Mouse (Mus musculus) adrenal gland, adult 18-20 months (tissue): ENCODE measurements at regions not wholly inside any gene's neighbourhood (a gene's known extent, or its start where the extent isn't known, plus 50 kb on each side); places are given as distances from the start of the nearest gene placed in this dataset.
A peak's percentile ranks its signal among the peaks of the same experiment; 100 is the strongest.
"Not testable (repeated sequence)": the region's sequence is repeated elsewhere in the genome, so short reads cannot be mapped to it uniquely, and the experiment has no call there.

ENCODE experiments used
- DNase-seq, 2 experiments: peaks; one replicate each; pipeline ENCODE4 v3.0.0; 2021 to 2022; ENCODE audit warnings: low spot score in 2 of 2

- peak in 1 of 2 experiments; percentile 12 for DNase-seq
Measured at GRCm38 (mm10) chr12:21680026-21680425, 262.6 kb upstream of the Ywhaq start.

- DNase-seq: not testable (repeated sequence)
Measured at GRCm38 (mm10) chr12:21649381-21649780, 231.9 kb upstream of the Ywhaq start.

GRCm38 (mm10) chr12:21613781-21614180 is 196.3 kb upstream of the Ywhaq start:
- peak; percentile 59 to 60 for DNase-seq

DNA sequence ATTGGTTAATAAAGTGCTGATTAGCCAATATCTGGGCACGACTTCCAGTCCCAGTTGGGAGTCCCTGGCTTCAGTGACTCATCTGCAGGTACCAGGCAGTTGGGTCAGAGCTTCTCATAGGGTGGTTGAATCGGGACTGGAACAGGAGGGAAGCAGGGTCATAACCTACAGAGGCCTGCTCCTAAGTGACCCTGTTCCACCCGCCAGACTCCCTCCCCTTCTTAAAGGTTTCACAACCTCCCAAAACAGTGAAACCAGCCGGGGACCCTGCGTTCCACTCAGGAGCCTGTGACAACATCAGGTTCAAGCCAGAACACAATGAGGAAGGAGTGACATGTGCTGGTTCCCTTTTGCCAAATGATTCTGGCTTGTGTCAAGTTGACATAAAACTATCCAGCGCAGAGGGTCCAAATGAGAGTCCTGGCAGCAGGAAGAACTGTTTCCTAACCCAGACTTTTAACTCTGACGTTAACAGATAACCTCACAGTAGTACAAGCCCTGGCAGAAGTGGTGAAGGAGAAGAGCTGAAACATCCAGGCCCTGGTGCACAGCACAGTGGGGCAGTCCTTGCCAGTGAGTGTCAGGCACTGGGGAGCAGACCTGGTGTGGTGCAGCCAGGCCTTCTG is 151.1 kb upstream of the Ywhaq start:
- DNase-seq: no peak

- not testable (repeated sequence) for DNase-seq
Measured at GRCm38 (mm10) chr12:21543962-21544361, 126.5 kb upstream of the Ywhaq start.

- peak; percentile 74 to 77 for DNase-seq
Measured at GRCm38 (mm10) chr12:21543153-21543894, 125.9 kb upstream of the Ywhaq start.

- no peak for DNase-seq
Measured at GRCm38 (mm10) chr12:21531766-21532165, 114.3 kb upstream of the Ywhaq start.

DNA sequence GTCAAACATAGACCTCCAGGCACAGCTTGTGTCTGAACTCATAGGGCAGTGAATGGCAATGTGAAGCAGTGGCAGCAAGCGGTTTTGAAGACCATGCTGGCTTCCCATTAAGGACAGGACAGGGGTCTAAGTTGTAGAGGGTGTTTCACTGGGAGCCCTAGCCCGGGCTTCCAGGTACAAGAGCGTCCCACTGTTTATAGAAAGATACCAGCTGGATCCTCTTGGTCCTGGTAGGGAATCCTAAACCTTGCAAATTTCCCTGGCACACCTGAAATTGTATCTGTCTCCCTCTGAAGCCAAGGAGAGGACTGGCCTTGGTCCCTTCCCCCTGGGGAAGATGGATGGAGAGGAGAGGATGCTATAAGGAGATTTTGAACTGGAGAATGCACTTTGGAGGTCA is 111.9 kb upstream of the Ywhaq start:
- not testable (repeated sequence) for DNase-seq

- DNase-seq: not testable (repeated sequence)
Measured at GRCm38 (mm10) chr12:21527336-21527735, 109.9 kb upstream of the Ywhaq start.

DNA sequence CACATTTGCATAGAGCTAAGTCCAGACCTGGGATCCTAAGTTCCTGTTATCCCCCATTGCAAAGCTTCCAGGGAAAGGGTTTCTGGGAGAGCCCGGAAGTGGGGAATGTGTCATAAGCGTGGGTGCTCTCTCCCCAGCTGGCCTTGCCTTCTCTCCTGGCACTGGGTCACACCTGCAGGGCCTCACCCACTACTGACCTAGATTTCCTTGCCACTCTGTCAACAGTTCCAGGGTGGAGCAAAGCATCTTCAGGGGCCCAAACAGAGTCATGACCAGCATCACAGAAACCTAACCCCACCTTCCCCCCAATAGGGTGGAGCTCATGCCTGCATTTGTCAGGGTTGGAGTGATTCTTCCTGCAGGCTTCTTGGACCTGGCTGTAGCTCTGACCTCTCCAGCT is 109.5 kb upstream of the Ywhaq start:
- not testable (repeated sequence) for DNase-seq

- not testable (repeated sequence) for DNase-seq
Measured at GRCm38 (mm10) chr12:21525567-21525966, 108.1 kb upstream of the Ywhaq start.

GRCm38 (mm10) chr12:21522621-21523020 is 105.2 kb upstream of the Ywhaq start:
- no peak for DNase-seq

DNA sequence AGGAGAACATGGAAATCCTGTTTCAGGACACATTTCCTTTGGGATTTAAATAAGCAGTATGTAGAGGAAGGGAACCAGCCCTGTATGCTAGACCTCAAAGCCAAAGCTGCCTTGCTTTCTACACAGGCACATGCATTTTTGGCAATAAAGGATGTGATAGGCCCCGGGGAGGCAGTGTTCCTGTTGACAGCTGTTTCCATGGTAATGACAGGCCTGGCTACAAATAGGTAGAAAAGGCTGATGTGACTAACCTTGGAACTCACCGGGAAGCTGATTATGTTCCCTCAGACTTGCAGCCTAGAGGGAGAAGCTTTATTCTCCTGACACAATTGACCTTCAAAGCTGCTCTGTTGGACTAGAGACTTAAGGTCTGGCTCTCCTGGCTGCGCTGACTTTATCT is 101.6 kb upstream of the Ywhaq start:
- DNase-seq: peak in 1 of 2 experiments; percentile 11

DNA sequence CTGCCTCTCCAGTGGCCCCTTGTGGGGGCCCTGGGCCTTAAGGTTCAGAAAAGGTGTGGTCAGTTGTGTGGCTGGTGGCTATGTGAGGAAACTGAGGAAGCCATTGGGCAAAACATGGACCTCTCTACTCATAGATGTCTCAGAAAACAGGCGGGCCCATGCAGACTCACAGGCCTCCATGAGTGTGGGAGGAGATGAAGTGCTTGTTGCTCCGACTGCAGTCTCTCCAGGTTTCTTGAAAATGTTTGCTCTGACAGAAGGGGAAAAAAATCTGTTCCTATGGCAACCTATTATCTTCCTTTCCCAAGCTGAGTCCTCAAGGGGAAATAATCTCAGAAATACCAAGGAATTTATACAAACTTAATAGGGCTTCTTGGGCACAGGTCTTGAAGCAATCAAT is 95.3 kb upstream of the Ywhaq start:
- no peak for DNase-seq

GRCm38 (mm10) chr12:21511043-21511665 is 93.7 kb upstream of the Ywhaq start:
- DNase-seq: no peak

DNA sequence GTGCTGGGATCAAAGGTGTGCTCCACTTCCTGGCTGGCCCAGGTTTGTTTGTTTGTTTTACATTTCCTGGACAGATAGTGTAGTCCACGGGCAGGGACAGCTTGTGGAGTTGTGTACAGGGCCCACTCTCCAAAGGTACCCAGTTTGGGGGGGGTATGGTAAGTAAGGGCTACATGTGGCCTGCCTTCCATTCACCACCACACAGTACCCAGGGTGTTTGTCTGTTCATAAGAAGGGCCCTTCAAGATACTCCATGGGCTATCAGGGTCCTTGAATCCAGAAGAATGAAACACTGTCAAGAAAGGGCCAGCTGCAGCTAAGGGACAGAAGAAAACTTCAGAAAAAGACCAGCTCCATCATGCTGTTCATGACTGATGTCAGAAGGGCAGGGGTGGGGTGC is 89.6 kb upstream of the Ywhaq start:
- no peak for DNase-seq

GRCm38 (mm10) chr12:21505731-21506368 is 88.4 kb upstream of the Ywhaq start:
- DNase-seq: no peak

DNA sequence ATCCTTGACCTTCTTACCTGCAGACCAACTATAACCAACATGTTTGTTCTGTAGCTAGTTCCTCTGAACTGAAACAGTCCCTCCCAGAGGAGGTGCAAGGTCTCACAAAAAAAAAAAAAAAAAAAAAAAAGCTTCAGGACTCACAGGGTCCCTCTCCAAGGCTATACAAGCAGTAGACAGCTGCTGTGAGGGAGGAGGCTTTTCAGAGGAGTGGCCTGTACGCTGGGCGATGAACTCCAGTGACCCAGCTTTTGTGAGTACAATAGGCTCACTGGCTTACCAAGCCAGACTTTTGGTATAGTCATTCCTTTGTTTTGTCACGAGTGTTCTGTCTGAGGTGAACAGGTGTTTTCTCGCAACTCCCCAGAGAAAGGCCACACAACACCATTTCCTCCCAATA is 85.8 kb upstream of the Ywhaq start:
- DNase-seq: no peak

DNA sequence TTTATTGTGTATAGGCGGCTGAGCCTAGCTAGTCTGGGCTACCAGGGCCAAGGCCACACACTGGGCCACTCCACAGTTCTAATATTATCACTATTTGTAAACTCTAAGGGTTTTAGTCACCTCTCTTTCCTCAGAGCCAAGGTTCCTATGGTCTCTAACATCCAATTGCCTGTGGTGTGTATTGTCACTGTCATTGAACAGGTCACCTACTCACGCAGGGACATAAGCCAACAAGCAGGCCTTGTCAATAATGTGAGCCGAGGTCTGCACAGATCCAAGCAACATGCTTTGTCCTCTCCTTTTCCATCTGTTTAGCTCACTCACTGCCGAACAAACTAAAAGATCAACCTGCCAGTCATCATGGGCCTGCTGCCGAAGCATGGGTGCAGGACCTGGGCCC is 79.5 kb upstream of the Ywhaq start:
- no peak for DNase-seq

GRCm38 (mm10) chr12:21495511-21495910 is 78.1 kb upstream of the Ywhaq start:
- DNase-seq: no peak

DNA sequence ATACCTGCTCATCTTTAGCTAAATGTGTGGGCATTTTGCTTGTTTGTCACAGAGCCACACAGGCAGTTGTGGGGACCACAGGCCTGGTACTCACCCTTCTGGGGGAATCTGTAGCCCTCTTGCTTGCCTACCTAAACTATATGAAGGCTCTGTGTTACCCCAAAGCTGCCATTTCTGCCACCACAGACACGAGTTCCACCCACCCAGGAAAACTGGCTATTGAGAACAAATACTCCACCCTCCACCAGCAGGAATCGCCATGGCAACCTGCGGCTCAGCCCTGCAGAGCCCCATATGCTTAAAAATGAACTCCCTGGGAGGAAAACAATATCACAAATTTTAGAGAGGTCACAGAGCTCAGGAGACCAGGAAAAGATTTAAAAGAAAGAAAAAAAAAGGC is 76.0 kb upstream of the Ywhaq start:
- DNase-seq: no peak
